Mouse (Mus musculus) kidney, adult 9 months (tissue): Measurements from ENCODE around the gene Arhgef25.
"Not testable (repeated sequence)": the region's sequence is repeated elsewhere in the genome, so short reads cannot be mapped to it uniquely, and the experiment has no call there.

ENCODE experiments used
- DNase-seq: peaks from one replicate; pipeline ENCODE4 v3.0.0; 2022

The Arhgef25 gene

DNA sequence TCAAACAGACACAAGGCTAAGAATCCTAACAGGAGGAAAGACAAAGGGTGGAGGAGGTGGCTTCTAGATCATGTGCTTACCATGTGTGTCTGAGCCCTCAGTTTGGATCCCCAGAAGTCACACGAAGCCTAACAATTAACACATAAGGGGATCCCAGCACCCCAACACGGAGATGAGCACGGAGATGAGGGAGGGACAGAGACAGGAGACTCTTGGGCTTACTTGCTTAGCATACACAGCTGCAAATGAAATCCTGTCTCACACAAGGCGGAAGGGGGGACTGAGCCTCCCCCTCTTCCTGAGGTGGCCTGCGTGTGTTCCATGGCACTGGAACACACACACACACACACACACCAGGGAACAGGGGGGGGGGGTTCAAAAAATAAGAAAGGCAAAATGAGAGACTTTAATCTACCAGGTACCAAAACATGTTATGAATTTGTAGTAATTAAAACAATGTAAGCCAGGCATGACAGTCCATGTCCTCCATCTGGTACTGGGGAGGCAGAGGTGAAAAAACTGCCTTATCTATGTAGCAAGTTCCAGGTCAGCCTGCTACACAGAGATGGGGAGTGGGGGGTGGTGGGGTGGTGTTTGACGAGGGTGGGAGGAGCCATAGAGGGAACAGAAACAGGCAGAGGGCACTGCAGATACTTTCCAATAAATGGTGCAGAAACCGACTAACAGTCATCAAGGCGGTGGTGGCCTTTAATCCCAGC, 54.6 kb downstream of the Arhgef25 start:
- DNase-seq = no peak

- not testable (repeated sequence) for DNase-seq
Measured at GRCm38 (mm10) chr10:127134394-127135035, 55.4 kb downstream of the Arhgef25 start.
